Mouse (Mus musculus): Measurements from ENCODE around the gene Gm9970.
"Not testable (repeated sequence)": the region's sequence is repeated elsewhere in the genome, so short reads cannot be mapped to it uniquely, and the experiment has no call there.

Gm9970 gene

DNA sequence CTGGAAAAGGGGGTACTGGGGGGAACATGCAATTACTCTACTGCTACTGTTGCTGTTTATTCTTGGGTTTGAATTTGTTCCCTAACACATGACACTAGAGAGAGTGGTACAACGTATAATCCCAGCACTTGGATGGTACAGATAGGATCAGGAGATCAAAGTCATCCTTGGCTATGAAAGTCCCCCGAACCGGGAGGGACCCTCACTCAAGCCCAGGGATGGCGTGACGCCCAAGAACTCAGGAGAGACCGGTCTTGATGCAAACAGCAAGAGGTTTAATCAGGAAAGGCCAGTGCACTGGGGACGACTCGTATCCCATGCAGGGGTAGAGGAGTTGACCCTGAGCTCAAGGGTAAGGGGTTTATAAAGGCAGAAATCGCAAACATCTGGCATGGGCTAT lies 18.3 kb downstream of the Gm9970 start:
- DNase-seq (ENCODE audit: low spot score): no peak

DNA sequence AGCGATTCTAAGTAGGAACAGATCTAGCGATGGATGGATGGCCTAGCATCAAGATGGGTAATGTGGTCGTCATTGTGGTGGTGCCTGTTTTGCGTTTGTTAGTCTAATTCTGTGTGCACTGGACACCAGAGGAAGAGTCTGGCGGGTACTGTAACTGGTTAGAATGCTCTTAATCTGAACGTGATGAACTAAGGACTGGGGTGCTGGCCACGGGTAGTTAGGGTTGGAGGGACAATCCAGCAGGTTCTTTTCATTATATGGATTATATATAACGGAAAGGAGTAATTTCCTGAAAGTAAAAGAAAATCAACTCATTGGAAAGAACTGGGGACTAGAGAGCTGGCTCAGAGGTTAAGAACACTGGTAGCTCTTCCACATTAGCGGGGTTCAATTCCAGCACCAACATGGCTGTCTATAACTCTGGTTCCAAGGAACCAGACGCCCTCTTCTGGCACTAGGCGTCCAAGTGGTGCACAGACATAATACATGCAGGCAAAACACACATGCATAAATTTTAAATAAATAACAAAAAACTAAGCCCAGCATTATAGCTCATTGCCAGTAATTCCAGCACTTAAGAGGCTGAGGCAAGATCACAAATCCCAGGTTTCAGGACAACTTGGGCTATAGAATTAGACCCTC lies 19.6 kb downstream of the Gm9970 start:
- DNase-seq (ENCODE audit: low spot score): no peak

DNA sequence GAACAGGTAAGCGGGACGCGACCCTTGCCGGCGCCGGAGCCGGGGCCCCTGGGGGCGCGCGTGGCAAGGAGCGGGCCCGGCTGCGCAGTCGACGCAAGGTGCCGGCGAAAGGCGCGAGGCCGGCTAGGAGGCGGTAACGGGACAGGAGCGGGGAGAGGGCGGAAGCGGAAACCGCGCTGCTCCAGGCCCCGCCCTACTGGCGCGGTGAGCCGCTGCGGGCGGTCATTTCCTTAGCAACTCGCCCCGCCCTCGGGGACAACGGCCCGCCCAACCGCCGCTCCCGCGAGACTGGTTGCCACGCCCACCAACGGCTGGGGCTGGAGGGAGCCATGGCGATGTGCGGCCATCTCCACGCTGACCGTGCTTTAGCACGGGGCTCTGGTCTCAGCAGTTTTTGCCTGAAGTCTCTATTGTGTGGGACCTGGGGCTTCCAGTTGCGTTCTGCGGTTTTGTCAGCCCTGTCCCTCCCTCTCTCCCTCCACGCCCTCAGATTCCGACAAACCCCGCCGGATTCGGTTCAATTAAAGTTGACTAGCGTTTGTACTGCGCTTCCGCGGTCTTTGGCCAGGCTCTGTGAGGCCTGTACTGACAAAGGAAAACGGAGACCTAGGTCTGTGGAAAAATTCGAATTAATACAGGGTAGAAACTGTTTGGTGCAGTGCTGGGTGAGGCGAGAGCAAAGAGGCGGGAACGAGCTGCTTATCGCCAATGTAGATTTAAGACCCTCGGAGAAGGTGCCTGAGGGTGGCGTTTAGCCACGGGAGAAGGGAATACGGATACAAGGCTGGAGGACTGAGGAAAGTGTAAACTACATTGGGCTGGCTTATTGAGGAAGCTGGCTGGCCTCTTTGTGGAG lies 20.4 kb downstream of the Gm9970 start, which contains the start of gene Ppm1g:
Gene Ppm1g, minus strand, starts transcription at position 240 of the 856 bp plus-strand sequence.
- peak; percentile 97 for DNase-seq (ENCODE audit: low spot score)

DNA sequence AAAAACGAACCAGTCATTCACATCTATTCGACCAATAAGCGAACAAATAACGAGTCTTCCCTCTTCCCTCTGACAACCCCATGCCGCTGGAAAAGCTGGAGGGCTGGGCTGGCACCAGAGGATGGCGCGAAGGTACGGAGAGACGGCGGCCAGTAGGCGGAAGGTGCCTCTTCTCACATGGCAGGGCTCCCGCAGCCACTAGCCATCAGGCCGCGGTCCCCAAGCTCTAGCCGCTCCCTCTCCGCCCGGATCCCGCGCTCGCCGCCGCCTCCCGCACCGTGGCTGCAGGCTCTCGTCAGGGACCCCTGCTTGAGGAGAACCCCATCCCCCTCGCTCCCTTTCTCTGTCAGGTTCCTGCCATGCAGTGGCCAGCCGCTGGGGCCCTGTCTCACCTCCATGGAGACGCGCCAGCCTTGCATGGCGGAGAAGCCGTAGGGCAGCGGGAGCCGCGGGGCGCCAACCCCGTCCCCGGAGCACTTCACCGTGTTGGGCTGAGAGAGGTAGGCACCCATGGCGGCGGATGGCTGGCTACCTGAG lies 21.1 kb downstream of the Gm9970 start:
- DNase-seq (ENCODE audit: low spot score): peak; percentile 29

DNA sequence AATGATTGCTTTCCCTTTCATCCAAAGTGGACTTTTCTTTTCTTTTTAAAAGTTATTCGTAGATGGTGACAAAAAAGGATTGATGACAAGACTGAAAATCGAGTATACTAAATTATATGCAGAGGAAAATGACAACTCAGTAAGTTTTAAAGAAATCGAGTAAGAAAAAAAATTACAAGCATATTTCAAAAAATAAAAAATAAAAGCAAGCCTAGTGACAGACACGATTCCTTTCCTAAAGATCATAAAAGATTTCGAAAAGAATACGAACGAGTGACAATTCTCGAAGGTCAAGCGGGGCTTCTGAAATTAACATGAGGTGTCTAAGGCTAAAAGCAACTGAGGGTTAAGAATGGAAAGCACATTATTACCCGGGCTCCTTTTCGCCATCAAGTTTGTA lies 21.6 kb downstream of the Gm9970 start:
- DNase-seq (ENCODE audit: low spot score): no peak

DNA sequence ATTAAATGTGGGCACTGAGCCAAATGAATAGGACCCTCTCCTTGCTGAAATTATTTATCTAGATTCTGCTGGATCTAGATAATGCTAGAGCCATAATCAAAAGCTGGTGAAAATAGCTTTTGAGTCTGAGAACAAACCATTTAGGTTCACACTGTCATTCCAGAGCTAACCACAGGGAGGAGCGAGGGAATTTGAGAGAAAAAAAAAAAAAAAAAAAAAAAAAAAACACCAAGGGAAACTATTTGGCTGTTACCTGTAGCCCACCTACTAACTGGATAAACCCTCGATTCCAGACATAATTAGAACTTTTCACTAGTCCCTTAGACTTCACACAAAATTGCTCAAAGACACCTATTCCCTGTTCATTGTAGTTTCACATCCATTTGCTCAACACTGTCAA lies 22.0 kb downstream of the Gm9970 start:
- no peak for DNase-seq (ENCODE audit: low spot score)

DNA sequence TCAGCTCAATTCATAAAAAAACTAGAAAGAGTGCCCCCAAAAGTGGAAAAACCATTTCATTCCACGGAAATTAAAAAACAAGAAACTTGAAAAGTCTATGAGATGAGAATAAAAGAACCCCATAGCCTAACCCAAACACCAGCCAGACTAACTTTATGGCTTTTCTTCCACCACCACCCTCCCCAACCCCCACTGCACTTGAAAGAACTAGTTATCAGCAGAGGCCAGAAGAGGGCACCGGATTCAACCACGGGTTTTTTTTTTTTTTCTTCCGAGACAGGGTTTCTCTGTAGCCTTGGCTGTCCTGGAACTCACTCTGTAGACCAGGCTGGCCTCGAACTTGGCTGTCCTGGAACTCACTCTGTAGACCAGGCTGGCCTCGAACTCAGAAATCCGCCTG lies 22.7 kb downstream of the Gm9970 start:
- no peak for DNase-seq (ENCODE audit: low spot score)

DNA sequence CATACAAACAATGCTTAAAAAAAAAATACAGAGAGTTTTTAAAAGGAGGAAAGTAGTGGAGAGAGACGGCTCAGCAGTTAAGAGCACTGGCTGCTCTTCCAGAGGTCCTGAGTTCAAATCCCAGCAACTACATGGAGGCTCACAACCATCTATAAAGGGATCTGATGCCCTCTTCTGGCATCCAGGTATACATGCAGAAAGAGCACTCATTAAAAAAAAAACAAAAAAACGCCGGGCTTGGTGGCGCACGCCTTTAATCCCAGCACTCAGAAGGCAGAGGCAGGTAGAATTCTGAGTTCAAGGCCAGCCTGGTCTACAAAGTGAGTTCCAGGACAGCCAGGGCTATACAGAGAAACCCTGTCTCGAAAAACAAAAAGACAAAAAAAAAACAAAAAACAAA lies 24.5 kb downstream of the Gm9970 start:
- DNase-seq (ENCODE audit: low spot score): not testable (repeated sequence)

DNA sequence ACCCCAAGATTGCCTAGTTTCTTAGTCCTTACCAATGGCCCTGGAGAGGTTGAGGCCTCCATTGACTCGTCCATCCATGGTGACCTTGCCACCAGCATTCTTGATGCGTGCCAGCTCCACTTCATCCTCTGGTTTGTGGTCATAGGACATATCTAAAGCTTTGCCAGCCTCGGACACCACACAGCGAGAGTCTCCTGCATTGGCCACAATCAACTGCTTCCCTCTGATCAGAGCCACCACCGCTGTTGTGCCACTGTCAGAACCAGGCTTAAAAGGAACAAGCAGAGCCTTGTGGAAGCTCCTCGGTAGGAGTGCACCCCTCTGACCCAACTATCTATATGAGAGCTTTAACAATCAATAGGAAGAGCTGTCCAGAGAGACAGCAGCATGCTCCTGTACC lies 36.6 kb downstream of the Gm9970 start:
- no peak for DNase-seq (ENCODE audit: low spot score)

DNA sequence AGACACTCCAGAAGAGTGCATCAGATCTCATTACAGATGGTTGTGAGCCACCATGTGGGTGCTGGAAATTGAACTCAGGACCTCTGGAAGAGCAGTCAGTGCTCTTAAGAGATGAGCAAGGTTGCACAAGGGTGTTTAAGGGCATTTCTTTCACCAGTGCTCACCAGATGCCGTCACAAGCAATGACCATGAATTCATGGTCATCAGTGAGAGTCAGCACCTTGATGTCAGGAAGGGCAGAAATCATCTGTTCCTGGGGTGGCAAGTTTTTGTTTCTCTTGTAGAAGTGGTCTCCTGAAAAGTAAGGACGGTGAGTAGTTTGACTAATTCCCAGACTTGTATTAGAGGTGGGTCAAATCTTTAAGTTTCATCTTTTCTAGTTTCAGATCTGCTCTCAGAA lies 37.2 kb downstream of the Gm9970 start:
- no peak for DNase-seq (ENCODE audit: low spot score)

DNA sequence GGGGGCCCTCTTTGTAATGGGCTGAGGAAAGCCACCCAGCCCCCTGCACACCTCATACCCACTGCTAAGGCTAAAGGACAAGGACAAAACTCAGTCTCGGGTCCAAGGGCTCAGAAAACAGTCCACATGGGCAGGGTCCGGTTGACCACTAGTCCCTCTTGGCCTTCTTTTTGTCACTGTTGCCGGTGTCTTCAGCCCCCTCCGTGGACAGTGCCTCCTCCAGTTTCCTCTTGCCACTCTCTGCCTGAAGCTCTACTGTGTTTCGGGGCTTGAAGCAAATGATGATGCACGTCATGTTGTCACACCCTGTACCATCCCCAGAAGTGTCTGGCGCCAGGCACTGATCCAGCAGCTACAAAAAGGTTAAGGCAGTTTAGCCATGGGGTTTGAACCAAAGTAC lies 38.1 kb downstream of the Gm9970 start:
- no peak for DNase-seq (ENCODE audit: low spot score)

DNA sequence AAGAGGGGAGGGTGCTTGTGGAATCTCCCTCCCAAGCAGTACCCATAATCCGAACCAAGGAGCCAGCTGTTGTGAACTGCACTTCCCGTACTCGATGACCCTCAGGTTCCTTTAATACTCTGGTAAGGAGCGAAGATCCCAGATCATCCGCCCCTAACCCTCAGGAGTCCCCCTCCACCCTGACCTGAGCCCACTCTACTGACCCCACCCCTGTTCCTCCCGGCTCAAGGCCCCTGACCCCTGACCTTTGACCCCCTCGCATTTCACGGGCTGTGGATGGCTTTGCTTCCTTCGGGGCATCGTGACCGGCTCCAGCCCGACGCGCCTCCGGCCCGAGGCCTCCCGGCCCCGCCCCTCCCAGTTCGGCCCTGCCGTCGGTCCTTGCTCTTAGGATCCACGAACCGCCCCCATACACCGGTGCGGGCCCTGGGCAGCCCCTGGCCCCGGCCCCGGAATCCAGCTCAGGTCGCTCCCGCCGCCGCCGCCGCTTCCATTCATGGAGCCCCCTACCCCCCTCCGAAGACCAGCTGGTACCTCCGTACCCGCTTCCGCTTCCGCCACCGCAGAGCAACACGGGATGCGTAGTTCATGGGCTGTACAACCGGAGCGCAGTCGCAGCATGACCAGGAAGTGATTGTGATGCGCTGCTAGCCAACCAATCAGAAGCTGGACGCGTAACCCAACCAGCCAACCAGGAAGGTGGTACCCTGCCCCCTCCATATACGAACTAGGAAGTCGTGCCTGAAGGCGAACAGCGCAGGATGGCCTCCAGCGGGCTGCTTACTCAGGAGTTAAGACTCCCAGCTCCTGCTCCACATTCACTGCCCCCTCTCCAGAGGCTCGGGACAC lies 39.1 kb downstream of the Gm9970 start, which contains the start of gene Zfp513:
Gene Zfp513, minus strand, starts transcription at position 562 of the 849 bp plus-strand sequence.
- peak; percentile 99 for DNase-seq (ENCODE audit: low spot score)

DNA sequence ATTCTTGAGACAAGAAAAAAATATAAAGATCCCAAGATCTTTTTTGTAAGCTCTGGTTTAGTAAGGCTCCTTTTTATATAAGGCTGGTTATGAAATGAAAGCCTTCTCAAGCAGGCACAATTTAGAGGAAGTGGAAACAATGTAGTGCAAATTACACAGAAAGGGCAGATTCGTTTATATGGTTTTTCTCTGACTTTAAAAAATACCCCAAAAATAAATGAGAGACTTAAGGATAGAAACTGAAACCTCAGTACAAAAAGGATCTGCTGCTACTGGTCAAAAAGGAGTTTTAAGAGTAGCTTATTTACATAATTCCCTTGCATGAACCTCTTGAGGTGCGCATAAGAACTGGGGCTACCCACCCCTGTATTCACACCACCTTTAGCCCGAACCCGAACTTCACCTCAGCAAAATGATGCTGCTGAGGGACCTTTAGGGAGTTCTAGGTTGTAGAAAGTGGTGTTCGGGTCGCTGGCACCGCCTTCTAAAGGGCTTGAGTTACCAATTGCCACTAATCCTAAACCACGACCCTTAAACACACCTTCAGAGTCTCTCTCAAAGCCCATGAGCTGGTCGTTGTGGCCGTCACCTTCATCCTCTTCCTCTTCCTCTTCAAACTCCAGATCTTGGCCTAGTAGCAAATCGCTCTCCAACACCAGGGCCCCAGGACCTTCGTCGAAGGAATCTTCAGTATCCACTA lies 39.8 kb downstream of the Gm9970 start:
- DNase-seq (ENCODE audit: low spot score): no peak

DNA sequence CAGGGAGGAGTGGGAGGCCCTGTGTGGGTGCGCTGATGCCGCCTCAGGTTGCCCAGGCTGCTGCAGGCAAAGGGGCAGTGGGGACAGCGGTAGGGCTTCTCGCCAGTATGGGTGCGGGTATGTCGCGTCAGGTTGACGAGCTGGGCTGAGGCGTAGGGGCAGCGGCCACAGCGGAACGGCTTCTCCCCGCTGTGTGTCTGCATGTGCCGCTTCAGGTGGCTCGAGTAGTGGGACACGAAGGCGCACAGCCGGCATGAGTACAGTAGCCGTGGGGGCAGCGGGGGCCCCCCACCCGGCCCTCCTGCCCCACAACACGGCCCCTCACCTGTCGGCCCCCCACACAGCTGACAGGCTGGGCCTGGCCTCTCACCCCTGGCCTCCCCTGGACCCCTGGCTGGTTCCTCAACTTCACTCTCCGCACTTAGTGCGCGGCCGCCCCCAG lies 40.7 kb downstream of the Gm9970 start:
- no peak for DNase-seq (ENCODE audit: low spot score)

DNA sequence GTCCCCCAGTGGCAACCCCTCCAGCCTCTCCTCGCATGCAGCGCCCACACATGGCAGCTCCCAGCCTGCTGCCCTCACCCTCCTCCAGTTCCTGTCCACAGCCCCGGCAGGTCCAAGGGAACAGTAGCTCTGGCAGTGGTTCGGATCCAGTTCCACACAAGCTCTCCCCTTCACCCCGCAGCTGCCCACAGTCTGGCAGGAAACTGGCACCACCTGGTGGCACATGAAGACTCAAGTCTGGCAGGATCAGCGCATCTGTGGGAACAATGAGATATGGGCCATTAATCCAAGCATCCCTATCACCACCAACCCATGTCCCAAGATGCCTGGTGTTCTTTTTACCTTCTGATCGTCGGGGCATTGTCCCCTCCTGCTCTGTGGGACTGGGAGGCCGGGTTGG lies 41.1 kb downstream of the Gm9970 start:
- DNase-seq (ENCODE audit: low spot score): no peak

DNA sequence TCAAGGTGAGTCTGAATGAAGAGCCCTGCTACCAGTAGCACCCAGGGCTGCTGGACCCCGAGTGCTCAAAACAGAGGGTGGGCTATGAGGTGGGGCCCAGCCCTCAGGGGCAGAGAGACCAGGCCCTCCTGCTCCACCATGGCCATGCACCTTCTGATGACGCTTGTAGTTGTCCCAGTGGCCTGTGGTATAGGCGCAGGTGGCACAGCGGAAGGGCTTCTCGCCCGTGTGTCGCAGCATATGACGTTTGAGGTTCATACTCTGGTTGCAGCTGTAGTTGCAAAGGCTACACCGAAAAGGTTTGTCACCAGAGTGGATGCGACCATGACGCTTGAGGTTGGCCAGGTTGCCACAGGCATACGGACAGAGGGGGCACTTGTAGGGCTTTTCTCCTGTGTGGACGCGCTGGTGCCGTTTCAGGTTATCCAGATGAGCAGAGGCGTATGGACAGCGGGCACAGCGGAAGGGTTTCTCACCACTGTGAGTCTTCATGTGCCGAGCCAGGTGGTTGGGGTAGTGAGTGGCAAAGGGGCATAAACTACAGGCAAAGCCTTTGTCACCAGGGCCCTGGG lies 41.6 kb downstream of the Gm9970 start:
- no peak for DNase-seq (ENCODE audit: low spot score)

DNA sequence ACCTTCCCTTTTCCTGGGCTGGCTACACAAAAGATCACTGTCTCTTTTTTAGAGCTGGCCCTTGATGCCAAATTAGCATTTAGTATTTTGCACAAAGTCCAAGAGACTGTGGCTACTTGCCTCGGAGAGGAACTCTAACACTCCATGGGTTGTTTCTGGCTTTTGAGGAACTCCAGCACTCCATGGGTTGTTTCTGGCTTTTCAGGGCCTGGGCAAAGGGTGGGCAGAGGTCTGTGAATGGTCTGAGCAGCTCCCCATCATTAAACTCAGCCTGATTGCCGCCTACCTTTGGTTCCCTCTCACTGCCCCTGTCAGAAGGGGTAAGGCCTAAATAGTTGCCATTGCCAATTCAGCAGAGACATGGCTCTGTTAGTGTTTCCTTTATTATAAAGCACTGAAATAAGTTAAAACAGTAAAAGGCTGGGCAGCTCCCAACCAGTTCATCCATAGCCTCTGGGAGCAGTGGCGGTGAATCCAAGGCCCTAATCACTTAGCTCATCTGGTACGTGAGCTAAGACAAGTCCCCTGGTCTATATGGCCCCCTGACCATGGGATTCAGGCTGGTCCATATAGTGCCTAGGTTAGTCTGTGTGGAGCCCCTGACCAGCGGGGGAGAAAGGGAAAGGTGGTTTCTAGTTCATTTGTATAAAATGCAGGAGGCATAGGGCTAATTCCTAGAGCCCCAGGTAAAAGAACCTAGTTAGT lies 42.3 kb downstream of the Gm9970 start:
- DNase-seq (ENCODE audit: low spot score): no peak

DNA sequence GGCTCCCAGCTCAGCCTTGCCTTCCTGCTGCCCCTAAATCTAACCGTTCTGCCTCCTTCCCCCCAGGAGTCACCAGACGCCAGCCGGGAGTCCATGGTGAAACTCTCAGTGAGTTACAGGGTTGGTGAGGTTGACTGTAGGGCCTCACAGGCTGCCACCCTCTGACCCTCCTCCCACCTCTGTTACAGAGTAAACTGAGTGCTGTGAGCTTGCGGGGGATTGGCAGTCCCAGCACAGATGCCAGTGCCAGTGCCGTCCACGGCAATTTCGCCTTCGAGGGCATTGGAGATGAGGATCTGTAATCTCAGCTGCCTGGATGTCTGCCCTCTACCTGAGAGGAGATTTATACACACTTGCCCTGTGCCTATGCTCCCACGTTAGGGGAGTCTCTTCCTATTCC lies 42.9 kb downstream of the Gm9970 start:
- DNase-seq (ENCODE audit: low spot score): no peak

DNA sequence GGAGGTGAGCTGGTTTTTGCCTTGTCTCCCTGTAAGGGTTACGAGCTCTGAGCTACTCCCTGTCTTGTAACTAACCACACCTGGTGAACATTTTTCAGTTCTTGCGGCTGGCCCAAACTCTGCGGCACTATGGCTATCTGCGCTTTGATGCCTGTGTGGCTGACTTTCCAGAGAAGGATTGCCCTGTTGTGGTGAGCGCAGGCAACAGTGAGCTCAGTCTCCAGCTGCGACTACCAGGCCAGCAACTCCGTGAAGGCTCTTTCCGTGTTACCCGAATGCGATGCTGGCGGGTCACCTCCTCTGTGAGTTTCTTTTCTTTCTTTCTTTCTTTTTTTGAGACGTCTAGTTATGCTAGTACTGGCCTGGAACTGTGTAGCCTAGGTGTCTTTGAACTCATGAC lies 44.0 kb downstream of the Gm9970 start:
- DNase-seq (ENCODE audit: low spot score): no peak

DNA sequence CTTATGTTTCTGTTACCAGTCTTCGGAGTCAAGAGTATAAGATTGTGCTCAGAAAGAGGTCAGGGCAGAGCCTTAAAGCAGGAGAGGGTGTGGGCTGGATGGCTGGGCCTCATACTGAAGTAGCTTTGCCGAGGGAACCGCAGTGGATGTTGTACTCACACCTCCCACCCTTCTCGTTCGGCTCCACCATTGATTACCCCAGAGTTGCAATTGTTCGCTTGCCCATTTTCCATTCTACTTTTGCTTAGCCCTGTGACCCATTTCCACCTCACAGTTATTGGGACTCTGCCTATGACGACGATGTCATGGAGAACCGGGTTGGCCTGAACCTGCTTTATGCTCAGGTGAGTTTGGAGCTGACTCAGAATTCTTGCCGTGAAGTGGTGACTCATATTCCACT lies 44.8 kb downstream of the Gm9970 start:
- no peak for DNase-seq (ENCODE audit: low spot score)

DNA sequence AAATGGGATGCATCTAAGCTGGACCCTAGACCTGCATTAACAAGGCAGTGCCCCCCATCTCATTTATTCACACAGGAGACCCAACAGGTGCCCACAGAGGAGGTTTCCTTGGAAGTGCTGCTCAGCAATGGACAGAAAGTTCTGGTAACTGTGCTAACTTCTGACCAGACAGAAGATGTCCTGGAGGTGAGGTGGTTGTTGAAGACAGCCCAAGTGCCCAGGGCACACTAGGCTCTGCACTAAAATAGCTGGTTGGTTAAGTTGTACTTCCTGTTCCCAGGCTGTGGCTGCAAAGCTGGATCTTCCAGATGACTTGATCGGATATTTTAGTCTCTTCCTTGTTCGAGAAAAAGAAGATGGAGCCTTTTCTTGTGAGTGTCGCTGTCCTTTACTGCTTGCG lies 45.4 kb downstream of the Gm9970 start:
- no peak for DNase-seq (ENCODE audit: low spot score)

Data from lung, postnatal 25 days (tissue).